Mouse (Mus musculus): ENCODE measurements around the gene Slc39a9. TPM values are rescaled to one million over a fixed set of nuclear protein-coding genes. Genes with fewer than 3 reads are reported as not detected.
A peak's percentile ranks its signal among the peaks of the same experiment; 100 is the strongest.

Gene Slc39a9
- total RNA-seq (2014; rRNA removed) (14.0 and 19.4 TPM in 2 replicates), polyA plus RNA-seq (2015; fragmentation: Nextera tagmentation; extraction: Ambion mirVana) (15.0 and 20.7 TPM in 2 replicates)

DNA sequence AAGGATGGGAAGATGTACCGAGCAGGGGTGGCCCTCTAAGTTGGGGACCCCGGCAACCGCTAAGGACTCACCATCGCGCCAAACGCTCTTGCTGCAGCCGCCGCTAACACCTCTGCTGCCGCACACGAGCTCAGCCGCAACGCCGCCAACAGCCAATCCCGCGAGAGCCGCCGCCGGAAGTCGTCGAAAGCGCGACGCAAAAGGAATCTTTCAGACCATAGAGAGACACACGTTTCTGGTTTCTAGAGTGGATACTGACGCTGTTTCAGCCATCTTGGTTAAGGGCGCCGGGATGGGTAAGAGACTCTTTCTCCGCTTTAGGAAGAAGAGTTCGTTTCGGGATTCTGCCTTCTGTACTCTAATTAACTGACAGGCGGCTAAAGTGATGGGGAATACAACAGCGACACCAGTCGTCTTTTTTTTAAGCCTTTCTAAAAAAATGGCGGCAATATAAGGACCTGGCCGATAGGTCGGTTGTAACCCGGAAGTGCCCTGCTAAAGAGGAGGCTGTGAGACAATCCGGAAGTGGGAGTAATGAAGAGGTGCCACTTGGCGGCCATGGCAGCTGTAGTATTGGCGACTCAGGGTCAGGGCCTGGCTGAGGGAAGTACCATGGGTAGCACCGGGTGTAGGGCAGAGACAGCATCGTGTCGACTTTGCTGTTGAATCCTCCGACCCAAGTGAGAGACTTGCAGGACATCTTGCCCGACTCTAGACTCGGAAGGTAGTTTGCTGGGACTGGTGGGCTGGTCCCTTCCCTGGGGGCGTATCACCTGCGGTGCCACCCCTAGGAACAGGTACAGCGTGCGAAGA is at the start of gene Slc39a9, which contains the start of gene Erh:
Slc39a9 (plus strand) TSS at position 191 of the 813 bp plus-strand sequence.
Erh (minus strand) TSS at position 649 of the 813 bp plus-strand sequence.
- Histone ChIP-seq H3K9ac (peak within 1 kb of the TSS; percentile 96), H3K4me3 (ENCODE audit: low read depth, low read length) (peak within 1 kb of the TSS; percentile 94), H3K27ac (ENCODE audit: low read depth, low read length) (peak within 1 kb of the TSS; percentile 94), H3K9me3 (ENCODE audit: low read length) (no peaks in the 10 kb centered on the region), H3K36me3 (ENCODE audit: insufficient read depth) (peaks cover 20% of the 10 kb centered on the region), H3K4me2 (ENCODE audit: low read depth) (peak within 1 kb of the TSS; percentile 74), H3K27me3 (ENCODE audit: insufficient read depth, low read length) (no peaks in the 10 kb centered on the region), H3K4me1 (ENCODE audit: insufficient read depth) (peaks cover 28% of the 10 kb centered on the region)
- under 1% methylated on average over 50 of the region's 50 CpGs for WGBS
- peak; percentile 46 for TF ChIP-seq CTCF (IDR thresholded peaks at IDR 0.05; ENCODE audit: low read depth)
- ATAC-seq: peak; percentile 97
- DNase-seq: peak; percentile 98

DNA sequence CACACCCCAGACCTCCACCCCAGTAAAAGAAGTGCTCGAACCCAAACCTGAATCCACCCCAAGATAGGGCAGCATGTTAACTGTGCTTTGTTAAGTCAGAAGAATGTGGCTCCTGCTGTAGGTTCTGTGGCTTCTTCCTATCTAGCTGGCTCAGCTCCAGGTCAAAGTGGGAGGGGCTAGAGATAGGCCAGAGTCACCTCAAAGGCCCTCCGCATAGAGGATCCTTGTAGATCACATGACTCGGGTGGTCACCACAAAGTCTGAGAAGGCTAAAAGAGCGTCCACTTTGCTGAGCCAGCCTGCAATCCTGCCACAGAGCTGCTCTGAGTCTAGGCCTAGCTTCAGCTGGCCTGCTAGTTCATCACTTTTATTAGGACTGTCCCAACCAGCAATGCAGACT is 49.5 kb upstream of the Slc39a9 start:
- Histone ChIP-seq H3K4me1 (ENCODE audit: insufficient read depth) (no peaks in the 10 kb centered on the region), H3K9ac (no peak overlapping the region), H3K27me3 (ENCODE audit: insufficient read depth, low read length) (no peaks in the 10 kb centered on the region), H3K27ac (ENCODE audit: low read depth, low read length) (no peak overlapping the region), H3K9me3 (ENCODE audit: low read length) (no peaks in the 10 kb centered on the region), H3K4me3 (ENCODE audit: low read depth, low read length) (no peak overlapping the region), H3K4me2 (ENCODE audit: low read depth) (no peak overlapping the region), H3K36me3 (ENCODE audit: insufficient read depth) (peaks cover 50% of the 10 kb centered on the region)
- ATAC-seq (no peak), DNase-seq (no peak)
- 90% methylated on average over 4 of the region's 4 CpGs for WGBS
- TF ChIP-seq CTCF (IDR thresholded peaks at IDR 0.05; ENCODE audit: low read depth): no peak

DNA sequence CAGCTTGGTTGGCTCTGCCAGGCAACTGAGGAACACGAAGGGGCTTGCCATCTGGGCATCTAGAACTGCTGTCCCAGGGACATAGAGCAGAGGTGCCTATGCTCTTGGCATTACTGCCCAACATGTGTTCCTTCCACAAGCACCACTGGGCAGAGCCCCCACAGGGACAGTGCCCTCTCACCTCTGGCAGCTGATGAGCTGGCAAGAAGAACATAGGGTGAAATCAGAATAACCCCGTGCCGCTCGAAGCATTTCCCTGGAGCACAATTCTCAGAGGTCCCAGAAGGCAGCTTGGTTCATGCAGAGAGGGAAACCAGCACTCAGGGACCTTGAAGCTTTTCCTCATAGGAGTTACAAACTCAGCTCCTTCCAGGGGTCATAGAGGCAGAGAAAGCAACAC is 48.9 kb upstream of the Slc39a9 start:
- Histone ChIP-seq H3K4me3 (ENCODE audit: low read depth, low read length) (no peak overlapping the region), H3K4me1 (ENCODE audit: insufficient read depth) (no peaks in the 10 kb centered on the region), H3K9me3 (ENCODE audit: low read length) (no peaks in the 10 kb centered on the region), H3K27ac (ENCODE audit: low read depth, low read length) (no peak overlapping the region), H3K9ac (no peak overlapping the region), H3K27me3 (ENCODE audit: insufficient read depth, low read length) (no peaks in the 10 kb centered on the region), H3K4me2 (ENCODE audit: low read depth) (no peak overlapping the region), H3K36me3 (ENCODE audit: insufficient read depth) (peaks cover 48% of the 10 kb centered on the region)
- DNase-seq (no peak), ATAC-seq (no peak)
- WGBS: 95% methylated on average over 4 of the region's 4 CpGs
- no peak for TF ChIP-seq CTCF (IDR thresholded peaks at IDR 0.05; ENCODE audit: low read depth)

DNA sequence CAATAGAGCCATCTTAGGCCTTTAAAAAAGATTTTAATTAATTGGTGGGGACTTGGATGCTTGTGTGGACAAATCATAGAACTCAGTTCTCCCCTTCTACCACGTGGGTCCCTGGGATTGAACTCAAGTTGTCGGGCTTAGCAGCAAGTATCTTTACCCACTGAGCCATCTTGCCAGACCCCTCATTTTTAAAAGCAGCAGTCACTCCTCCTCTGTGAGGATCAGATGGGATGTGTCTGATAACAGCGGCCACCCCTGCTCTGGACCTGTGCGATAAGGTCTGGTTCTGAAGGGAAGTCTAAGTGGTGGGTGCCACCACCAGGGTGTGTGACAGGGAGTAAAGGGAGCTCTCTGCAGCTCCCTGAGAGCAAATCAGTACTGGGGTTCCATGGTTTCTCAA is 48.1 kb upstream of the Slc39a9 start:
- H3K4me1 ChIP-seq (ENCODE audit: insufficient read depth): no peaks in the 10 kb centered on the region
- no peak overlapping the region for H3K9ac ChIP-seq
- H3K27me3 ChIP-seq (ENCODE audit: insufficient read depth, low read length): no peaks in the 10 kb centered on the region
- DNase-seq (no peak), ATAC-seq (no peak)
- 92% methylated on average over 4 of the region's 4 CpGs for WGBS
- H3K9me3 ChIP-seq (ENCODE audit: low read length): no peaks in the 10 kb centered on the region
- H3K36me3 ChIP-seq (ENCODE audit: insufficient read depth): peaks cover 43% of the 10 kb centered on the region
- H3K4me2 ChIP-seq (ENCODE audit: low read depth): no peak overlapping the region
- H3K27ac ChIP-seq (ENCODE audit: low read depth, low read length): no peak overlapping the region
- H3K4me3 ChIP-seq (ENCODE audit: low read depth, low read length): no peak overlapping the region
- no peak for TF ChIP-seq CTCF (IDR thresholded peaks at IDR 0.05; ENCODE audit: low read depth)

DNA sequence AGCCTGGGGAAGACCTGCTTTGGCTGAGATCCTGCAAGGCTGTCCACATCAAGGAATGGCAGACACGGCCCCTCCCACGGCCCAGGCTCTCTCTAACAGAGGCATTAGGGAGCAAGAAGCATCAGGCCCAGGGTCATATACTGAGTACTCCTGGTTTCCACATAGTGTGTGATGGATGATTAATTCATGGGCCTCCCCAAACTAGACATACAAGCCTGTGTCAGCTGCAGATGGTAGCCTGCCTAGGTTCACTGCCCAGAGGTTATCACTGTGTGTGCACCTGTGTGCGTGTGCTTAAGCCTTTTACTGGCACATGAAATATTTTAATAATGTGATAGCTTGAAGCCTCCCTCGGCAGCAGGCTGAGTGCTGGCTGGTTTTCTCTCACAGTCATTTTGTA is 47.7 kb upstream of the Slc39a9 start:
- TF ChIP-seq CTCF (IDR thresholded peaks at IDR 0.05; ENCODE audit: low read depth): no peak
- Histone ChIP-seq H3K27me3 (ENCODE audit: insufficient read depth, low read length) (no peaks in the 10 kb centered on the region), H3K9me3 (ENCODE audit: low read length) (no peaks in the 10 kb centered on the region), H3K4me1 (ENCODE audit: insufficient read depth) (no peaks in the 10 kb centered on the region), H3K36me3 (ENCODE audit: insufficient read depth) (peaks cover 39% of the 10 kb centered on the region), H3K27ac (ENCODE audit: low read depth, low read length) (no peak overlapping the region), H3K4me2 (ENCODE audit: low read depth) (no peak overlapping the region), H3K4me3 (ENCODE audit: low read depth, low read length) (no peak overlapping the region), H3K9ac (no peak overlapping the region)
- ATAC-seq (no peak), DNase-seq (no peak)
- 92% methylated on average over 4 of the region's 4 CpGs for WGBS

DNA sequence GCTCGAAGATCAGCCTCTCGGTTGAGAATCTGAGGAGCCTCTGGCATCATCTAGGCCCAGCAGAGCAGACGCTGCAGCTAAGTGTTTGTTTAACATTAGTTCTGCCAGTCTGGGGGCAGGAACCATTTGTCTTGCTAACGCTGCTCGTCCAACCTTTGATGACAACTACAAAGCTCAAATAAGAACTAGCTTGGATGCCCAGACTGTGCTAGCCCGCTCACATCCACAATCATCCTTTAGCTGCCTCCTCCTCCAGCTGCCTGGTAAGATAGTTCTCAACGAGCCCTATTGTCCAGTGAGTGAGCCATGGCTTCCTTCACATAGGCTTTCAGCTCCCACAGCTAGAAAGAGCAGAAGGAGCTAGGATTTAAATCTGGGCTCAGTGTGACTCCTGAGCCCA is 45.4 kb upstream of the Slc39a9 start:
- no peaks in the 10 kb centered on the region for H3K4me1 ChIP-seq (ENCODE audit: insufficient read depth)
- H3K27me3 ChIP-seq (ENCODE audit: insufficient read depth, low read length): no peaks in the 10 kb centered on the region
- no peak for TF ChIP-seq CTCF (IDR thresholded peaks at IDR 0.05; ENCODE audit: low read depth)
- no peak overlapping the region for H3K9ac ChIP-seq
- WGBS: 31% methylated on average over 7 of the region's 7 CpGs
- peaks cover 26% of the 10 kb centered on the region for H3K36me3 ChIP-seq (ENCODE audit: insufficient read depth)
- no peaks in the 10 kb centered on the region for H3K9me3 ChIP-seq (ENCODE audit: low read length)
- H3K4me2 ChIP-seq (ENCODE audit: low read depth): no peak overlapping the region
- DNase-seq (no peak), ATAC-seq (0 out of 2 replicates have a peak, but pooled peaks have one; percentile 13)
- peak overlapping the region; percentile 43 for H3K27ac ChIP-seq (ENCODE audit: low read depth, low read length)
- no peak overlapping the region for H3K4me3 ChIP-seq (ENCODE audit: low read depth, low read length)

DNA sequence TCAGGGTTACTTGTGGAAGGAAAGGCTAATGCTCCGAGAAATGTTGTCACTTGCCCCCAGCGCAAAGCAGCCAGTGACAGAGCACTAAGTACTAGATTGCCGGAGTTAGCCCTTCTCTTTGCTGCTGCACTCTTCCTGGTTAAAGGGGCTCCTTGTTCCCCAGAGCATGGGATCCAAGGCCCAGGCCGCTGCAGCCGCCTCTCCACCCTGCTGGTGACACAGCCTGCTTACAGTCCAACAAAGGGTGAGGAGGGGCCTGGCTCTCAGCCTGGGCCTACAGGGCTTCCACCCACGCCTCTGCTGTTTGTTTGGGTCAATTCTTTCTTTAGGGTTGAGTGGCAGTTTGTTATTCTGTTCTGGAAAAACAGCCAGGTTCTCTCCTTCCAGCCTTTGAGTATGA is 44.9 kb upstream of the Slc39a9 start:
- no peaks in the 10 kb centered on the region for H3K4me1 ChIP-seq (ENCODE audit: insufficient read depth)
- no peak overlapping the region for H3K4me2 ChIP-seq (ENCODE audit: low read depth)
- TF ChIP-seq CTCF (IDR thresholded peaks at IDR 0.05; ENCODE audit: low read depth): peak; percentile 20; the same call in 1 of the 2 replicates
- peak; percentile 60 for DNase-seq
- peak; percentile 93 for ATAC-seq
- no peaks in the 10 kb centered on the region for H3K9me3 ChIP-seq (ENCODE audit: low read length)
- 27% methylated on average over 6 of the region's 6 CpGs for WGBS
- H3K36me3 ChIP-seq (ENCODE audit: insufficient read depth): peaks cover 21% of the 10 kb centered on the region
- H3K27ac ChIP-seq (ENCODE audit: low read depth, low read length): peak overlapping the region; percentile 43; the same call in 1 of the 2 replicates
- H3K4me3 ChIP-seq (ENCODE audit: low read depth, low read length): no peak overlapping the region
- H3K9ac ChIP-seq: no peak overlapping the region
- H3K27me3 ChIP-seq (ENCODE audit: insufficient read depth, low read length): no peaks in the 10 kb centered on the region

All from forebrain, postnatal 0 days (tissue).